Mouse (Mus musculus) gastrocnemius, adult 8-10 months (tissue): ENCODE data around the gene Dgcr2. TPM values are rescaled to one million over a fixed set of nuclear protein-coding genes. Genes with fewer than 3 reads are reported as not detected.

Experiments
- DNase-seq, 2 experiments: peaks; one replicate each; pipeline ENCODE4 v3.0.0; 2022; ENCODE audit warnings: low spot score in 2 of 2
- total RNA-seq, 4 experiments: library from RNA; stranded (reverse); gene quantifications; 2 replicates each; pipeline ENCODE4 v1.2.4; 2022

The Dgcr2 gene
- total RNA-seq = 10 to 100 TPM; 19.1 to 22.8 (median 20.5) TPM

DNA sequence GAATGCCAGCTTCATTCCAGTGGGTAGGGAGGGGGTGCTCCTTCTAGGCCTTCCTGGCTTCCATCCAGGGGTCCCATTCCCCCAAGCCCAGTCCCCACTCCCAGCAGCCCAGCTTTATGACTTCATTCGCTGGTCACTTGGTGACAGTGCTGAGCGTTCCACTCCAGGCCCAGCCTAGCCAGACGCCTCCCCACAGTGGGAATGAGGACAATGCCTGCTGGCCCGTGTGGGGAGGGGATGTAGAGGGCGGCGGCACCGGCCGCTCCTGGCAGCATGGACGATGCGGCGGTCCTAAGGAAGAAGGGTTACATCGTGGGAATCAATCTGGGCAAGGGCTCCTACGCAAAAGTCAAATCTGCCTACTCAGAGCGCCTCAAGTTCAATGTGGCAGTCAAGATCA lies at the start of gene Dgcr2, which contains the start of gene Tssk2:
TSS of gene Dgcr2 (minus strand) at position 101 of the 400 bp plus-strand sequence.
TSS of gene Tssk2 (plus strand) at position 176 of the 400 bp plus-strand sequence.
- DNase-seq = no peak

- no peak for DNase-seq
Observed at GRCm38 (mm10) chr16:17945081-17945831, 46.9 kb upstream of the Dgcr2 start.

DNA sequence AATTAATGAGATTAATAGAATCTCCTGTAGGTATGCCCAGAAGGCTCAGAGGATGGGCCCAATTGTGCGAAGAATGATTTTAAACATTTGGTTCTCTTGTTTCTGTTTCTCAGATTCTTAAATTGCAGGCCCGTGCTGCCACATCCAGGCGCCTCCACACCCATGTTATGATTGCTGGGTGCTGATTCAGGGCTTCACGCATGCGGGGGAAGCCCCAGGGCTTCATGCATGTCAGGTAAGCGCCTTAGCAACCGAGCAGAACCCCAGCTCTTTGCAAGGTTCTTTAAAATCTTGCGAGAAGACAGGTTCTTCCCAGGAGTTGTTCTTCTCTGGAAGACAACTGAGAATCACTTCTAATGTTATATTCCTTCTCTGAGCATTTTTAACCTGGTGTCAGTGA lies 45.1 kb upstream of the Dgcr2 start:
- no peak for DNase-seq

DNA sequence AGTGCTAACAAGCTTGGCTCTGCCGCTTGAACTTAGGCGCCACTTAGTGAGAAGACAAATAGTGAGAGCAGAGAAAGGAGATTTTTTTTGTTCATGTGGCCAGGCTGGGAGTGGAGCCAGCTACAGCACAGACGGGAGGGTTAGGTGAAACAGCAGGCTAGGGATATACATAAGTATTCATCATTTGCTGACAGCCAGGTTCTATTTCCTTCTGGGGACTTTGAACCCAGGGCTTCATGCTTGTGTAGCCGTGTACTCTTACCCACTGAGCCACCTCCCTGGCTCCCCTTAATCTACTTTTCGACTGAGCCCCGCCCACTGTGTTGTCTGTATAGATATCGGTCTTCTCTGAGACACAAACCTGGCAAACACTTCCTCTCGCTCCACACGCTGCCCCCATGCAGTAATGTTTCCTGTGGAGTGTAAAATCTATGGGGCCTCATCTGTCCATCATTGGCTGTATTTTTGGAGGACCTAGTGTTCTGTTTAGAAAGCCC lies 40.9 kb upstream of the Dgcr2 start:
- DNase-seq = no peak

- no peak for DNase-seq
Observed at GRCm38 (mm10) chr16:17938821-17939220, 40.5 kb upstream of the Dgcr2 start.

- DNase-seq = no peak
Observed at GRCm38 (mm10) chr16:17938187-17938586, 39.8 kb upstream of the Dgcr2 start.

DNA sequence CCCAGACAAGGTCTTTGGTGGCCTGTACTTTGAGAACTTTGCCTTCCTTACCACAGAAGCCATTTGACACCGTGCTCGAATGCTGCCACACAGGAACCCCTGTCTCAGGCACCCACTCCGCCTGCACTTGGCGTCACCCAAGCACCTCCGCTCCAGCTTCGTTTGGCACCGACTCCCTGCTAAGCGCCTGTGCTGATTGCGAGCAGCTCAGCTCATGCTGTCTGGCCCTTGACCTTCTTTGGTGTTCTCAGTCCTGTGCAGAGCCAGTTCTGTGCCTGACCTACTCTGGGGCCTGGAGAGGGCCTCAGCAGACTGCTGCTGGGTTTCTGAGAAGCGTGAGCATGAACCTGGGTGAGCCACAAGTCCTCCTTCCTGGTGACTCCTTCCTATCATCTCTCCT lies 38.4 kb upstream of the Dgcr2 start:
- DNase-seq = no peak

- no peak for DNase-seq
Observed at GRCm38 (mm10) chr16:17934445-17934910, 36.1 kb upstream of the Dgcr2 start.

DNA sequence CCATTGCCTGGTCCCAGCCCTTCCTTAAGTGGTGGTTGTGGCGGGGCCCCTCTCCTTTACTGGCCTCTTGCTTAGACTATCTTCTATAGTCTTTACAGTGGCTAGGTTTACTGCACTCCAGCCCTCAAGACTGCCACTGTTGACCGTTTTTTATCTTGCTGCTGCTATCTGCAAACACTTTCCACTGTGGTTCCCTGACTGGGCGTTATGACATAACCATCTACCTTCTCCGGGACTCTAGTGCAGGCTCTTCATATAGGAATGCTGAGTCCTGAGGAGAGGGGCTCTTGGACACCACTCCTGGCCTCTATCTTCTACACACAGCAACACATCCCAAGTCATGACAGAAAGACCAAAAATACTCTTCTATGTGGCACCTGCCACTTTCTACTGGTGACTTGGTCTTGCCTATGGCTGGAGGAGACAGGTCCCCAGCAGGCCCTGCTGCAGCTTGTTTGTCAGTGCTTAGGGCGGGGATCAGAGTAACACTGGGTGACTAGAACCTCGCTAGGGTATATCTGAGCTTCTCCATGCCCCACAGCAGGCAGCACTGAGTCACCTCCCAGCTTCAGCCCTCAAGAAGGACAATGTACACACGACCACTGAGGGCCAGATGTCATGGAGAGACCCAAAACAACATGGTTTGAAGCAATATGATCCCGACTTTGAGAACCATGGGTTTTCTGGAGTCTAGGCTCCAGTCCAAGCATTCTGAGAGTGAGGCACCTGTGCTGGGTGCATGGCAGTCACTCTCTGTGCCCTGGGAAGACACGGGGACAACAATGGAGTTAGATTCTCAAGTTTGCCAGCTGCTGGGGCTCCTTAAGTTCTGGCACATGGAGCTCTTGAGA lies 35.5 kb upstream of the Dgcr2 start:
- no peak for DNase-seq

GRCm38 (mm10) chr16:17931906-17932460 lies 33.6 kb upstream of the Dgcr2 start:
- no peak for DNase-seq

- no peak for DNase-seq
Observed at GRCm38 (mm10) chr16:17929631-17930030, 31.3 kb upstream of the Dgcr2 start.

- DNase-seq = no peak
Observed at GRCm38 (mm10) chr16:17929211-17929610, 30.8 kb upstream of the Dgcr2 start.

DNA sequence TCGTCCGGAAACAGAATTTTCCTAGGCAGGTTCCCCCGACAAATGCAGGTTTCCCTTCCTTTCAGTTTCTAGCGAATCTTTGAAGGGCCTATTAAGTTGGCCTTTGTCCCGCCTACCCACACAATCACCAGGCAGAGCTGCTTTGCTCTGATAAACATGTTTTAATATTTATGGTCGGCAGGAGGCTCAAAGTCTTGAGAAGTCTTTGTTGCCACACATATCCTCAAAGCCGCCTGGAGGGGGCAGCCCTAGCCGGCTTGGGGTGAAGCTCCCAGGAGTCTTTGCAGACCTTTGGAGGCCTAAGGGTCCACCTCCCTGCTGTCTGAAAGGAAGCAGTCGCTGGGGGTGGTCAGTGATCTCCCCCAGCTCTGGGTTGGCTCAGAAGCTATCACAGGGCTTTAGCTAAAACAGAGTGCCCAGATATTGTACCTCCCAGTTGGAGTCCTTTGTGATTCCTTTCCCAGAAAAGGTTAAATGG lies 30.3 kb upstream of the Dgcr2 start:
- DNase-seq = no peak

DNA sequence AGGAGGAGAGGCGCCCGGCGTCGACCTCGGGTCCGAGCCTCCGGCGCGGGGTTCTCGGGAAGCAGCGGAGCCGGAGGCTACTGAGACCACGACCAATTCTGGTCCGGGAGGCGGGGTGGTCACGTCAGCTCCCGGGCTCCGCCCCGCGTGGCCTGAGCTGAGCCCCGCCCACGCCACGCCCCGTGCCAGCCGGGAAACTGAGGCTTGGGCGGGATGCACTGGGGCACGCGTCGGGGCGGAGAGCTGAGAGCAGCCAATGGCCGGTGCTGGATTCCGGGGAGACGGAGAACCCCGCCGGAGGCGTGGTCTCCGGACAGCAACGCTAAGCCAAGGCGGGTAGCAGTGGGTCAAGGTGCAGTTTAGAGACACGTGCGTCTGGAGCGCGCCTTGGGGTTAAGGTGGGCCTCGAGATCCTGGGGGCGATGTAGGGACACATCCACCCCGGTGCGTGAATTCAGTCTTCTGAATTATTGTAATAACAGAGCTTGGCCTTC lies 29.8 kb upstream of the Dgcr2 start, which contains the start of gene Slc25a1:
TSS of gene Slc25a1 (minus strand) at position 133 of the 494 bp plus-strand sequence.
- DNase-seq = peak; percentile 48 to 55

- no peak for DNase-seq
Observed at GRCm38 (mm10) chr16:17927351-17928082, 29.2 kb upstream of the Dgcr2 start.

- DNase-seq = no peak
Observed at GRCm38 (mm10) chr16:17922163-17922538, 23.8 kb upstream of the Dgcr2 start.

- DNase-seq = peak; percentile 88 to 94
Observed at GRCm38 (mm10) chr16:17921325-17922162, 23.2 kb upstream of the Dgcr2 start.

DNA sequence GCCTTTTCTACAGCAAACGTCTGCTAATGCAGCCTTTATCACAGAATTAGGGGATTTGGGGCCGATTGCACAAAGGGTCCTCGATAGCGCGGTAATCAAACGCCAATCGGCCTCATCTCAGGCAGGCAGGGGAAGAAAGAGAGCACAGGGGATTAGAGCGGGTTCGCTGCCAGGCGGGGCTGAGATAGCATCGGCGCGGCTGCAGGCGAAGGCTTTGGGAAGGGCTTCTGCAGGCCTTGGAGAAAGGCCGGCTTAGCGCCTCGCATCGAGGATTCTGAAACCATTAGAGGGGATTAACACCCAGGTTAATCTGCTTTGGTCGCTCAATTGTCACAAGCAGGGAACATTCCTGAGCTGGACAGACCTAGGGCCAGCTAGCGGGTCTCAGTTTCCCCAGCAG lies 22.2 kb upstream of the Dgcr2 start:
- no peak for DNase-seq

- no peak for DNase-seq
Observed at GRCm38 (mm10) chr16:17914307-17915249, 16.2 kb upstream of the Dgcr2 start, which contains the start of gene Gsc2. Gene Gsc2, minus strand, starts transcription at chr16:17915059.
